Mouse (Mus musculus) ovary, postnatal 10 days (tissue): ENCODE measurements around the gene Afg3l1.
"Not testable (repeated sequence)": the region's sequence is repeated elsewhere in the genome, so short reads cannot be mapped to it uniquely, and the experiment has no call there.

Experiments used
- DNase-seq: peaks from one replicate; pipeline ENCODE4 v3.0.0; 2022; ENCODE audit warnings: low spot score

The Afg3l1 gene

GRCm38 (mm10) chr8:123516596-123516995 lies 38.9 kb downstream of the Afg3l1 start:
- no peak for DNase-seq

GRCm38 (mm10) chr8:123518172-123518571 lies 40.5 kb downstream of the Afg3l1 start:
- no peak for DNase-seq

- peak; percentile 53 for DNase-seq
These were observed 41.0 kb downstream of the Afg3l1 start, which contains the start of gene Gas8 for GRCm38 (mm10) chr8:123518667-123519066. Gene Gas8 (plus strand): TSS chr8:123518834.

GRCm38 (mm10) chr8:123520048-123520447 lies 42.3 kb downstream of the Afg3l1 start:
- not testable (repeated sequence) for DNase-seq

GRCm38 (mm10) chr8:123527720-123528489 lies 50.2 kb downstream of the Afg3l1 start:
- DNase-seq = no peak

GRCm38 (mm10) chr8:123536242-123536989 lies 58.7 kb downstream of the Afg3l1 start:
- no peak for DNase-seq

GRCm38 (mm10) chr8:123536990-123537380 lies 59.3 kb downstream of the Afg3l1 start:
- DNase-seq = no peak

- peak; percentile 28 for DNase-seq
These were observed 59.9 kb downstream of the Afg3l1 start for GRCm38 (mm10) chr8:123537641-123538040.
